Mouse (Mus musculus): ENCODE measurements around the gene Ap3b2. TPM values are rescaled to one million over a fixed set of nuclear protein-coding genes. Genes with fewer than 3 reads are reported as not detected.

The Ap3b2 gene
- polyA plus RNA-seq, 1 experiment: not detected

DNA sequence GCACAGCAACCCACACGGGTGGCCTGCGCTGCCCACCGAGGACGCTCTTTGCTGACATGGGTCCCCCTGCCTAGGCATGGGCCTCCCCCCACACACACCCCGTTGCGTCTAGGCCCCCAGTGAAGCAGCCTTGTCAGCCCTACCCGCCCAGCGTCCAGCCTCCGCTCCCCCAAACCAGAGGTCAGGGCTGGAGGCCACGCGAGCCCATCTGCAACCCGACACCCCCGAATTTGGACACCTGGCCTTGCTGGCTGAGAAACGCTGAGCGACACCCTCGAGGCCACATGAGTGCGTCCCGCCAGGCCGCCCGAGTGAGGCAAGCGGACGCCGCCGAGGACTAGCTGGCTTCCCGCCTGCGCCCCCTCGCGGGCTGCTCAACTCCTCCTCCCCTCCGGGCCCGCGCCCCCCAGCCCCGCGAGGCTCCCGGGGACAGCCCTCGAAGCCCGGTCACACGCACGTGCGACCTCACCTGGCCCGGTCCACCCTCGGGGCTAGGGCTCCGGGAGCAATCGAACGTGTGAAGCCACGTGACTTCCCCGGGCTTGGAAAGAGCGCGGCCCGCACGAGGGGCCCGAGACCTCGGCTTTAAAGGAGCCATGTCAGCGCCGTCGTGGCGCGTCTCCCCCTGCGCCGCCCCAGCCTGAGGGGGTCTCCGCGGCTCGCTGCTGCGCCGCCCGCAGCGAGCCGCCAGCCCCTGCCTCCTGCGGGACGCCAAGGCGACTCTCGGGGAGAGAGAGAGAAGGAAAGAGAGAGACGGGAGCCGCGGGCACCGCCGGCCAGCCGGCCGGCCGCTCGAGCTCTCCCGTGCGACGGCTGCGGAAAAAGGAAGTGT, 40.1 kb downstream of the Ap3b2 start:
- Histone ChIP-seq H3K4me1 (ENCODE audit: control insufficient read depth, insufficient read depth, low read length) (no peaks in the 10 kb centered on the region), H3K27ac (ENCODE audit: insufficient read depth, low read length) (no peak overlapping the region), H3K4me3 (ENCODE audit: insufficient read depth, low read length) (peak overlapping the region; percentile 88)
- TF ChIP-seq POLR2A (IDR thresholded peaks at IDR 0.05; ENCODE audit: low read depth, low read length) (no peak), CTCF (IDR thresholded peaks at IDR 0.05; ENCODE audit: borderline replicate concordance, insufficient read depth, low read length) (no peak)

DNA sequence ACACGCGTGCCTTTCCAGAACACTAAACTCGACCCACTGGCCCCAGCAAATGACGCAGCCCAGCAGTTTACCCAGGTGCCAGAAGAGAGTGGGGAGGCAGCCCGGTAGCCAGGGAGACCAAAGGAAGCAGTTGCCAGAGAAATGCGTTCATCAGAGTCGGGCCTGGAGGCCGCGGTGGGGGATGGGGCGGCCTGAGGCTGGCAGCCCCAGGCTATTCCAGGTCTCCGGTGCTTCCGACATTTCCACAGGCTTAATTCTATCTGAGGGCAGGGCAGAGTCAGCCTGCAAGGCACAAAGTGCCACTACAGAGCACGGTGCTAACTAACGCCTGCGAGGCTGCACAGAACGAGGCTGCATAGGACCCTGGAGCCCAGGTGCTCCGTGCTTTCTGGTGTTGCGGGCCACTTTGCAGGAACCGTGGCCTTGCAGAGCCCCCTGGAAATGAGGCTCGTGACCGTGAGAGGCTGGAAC, 40.7 kb downstream of the Ap3b2 start:
- Histone ChIP-seq H3K4me1 (ENCODE audit: control insufficient read depth, insufficient read depth, low read length) (no peaks in the 10 kb centered on the region), H3K27ac (ENCODE audit: insufficient read depth, low read length) (no peak overlapping the region), H3K4me3 (ENCODE audit: insufficient read depth, low read length) (no peak overlapping the region; the same call in 1 of the 2 replicates)
- TF ChIP-seq POLR2A (IDR thresholded peaks at IDR 0.05; ENCODE audit: low read depth, low read length) (no peak), CTCF (IDR thresholded peaks at IDR 0.05; ENCODE audit: borderline replicate concordance, insufficient read depth, low read length) (no peak)

Other genes with a start within 250 kb of the Ap3b2 start
- gene Rps17, start 148.7 kb downstream of the Ap3b2 start, polyA plus RNA-seq (2011; ENCODE audit: insufficient read length, low read depth, missing spikeins): 1,473 and 1,652 TPM in 2 replicates
- gene Cpeb1, start 38.5 kb downstream of the Ap3b2 start, polyA plus RNA-seq (2011; ENCODE audit: insufficient read length, low read depth, missing spikeins): 36.0 and 37.4 TPM in 2 replicates
- gene BC048679, start 4.4 kb upstream of the Ap3b2 start, polyA plus RNA-seq (2011; ENCODE audit: insufficient read length, low read depth, missing spikeins): not detected in 2 replicates
- not detected in 2 replicates for gene Fsd2, start 73.0 kb upstream of the Ap3b2 start, polyA plus RNA-seq (2011; ENCODE audit: insufficient read length, low read depth, missing spikeins)
- 7.5 and 7.9 TPM in 2 replicates for gene Whamm, start 77.3 kb upstream of the Ap3b2 start, polyA plus RNA-seq (2011; ENCODE audit: insufficient read length, low read depth, missing spikeins)
- 3.7 and 10.9 TPM in 2 replicates for gene Homer2, start 213.6 kb upstream of the Ap3b2 start, polyA plus RNA-seq (2011; ENCODE audit: insufficient read length, low read depth, missing spikeins)

Measured in embryonic fibroblast, embryonic 13.5 days (primary cell).